Mouse (Mus musculus): ENCODE results near the gene Ttll2. TPM values are rescaled to one million over a fixed set of nuclear protein-coding genes. Genes with fewer than 3 reads are reported as not detected.

The Ttll2 gene
- not detected for polyA plus RNA-seq (2015; fragmentation: Illumina TruSeq; extraction: RNeasy Lipid Tissue Mini Kit (QIAGEN cat#74804); ENCODE audit: low read depth, low replicate concordance)

DNA sequence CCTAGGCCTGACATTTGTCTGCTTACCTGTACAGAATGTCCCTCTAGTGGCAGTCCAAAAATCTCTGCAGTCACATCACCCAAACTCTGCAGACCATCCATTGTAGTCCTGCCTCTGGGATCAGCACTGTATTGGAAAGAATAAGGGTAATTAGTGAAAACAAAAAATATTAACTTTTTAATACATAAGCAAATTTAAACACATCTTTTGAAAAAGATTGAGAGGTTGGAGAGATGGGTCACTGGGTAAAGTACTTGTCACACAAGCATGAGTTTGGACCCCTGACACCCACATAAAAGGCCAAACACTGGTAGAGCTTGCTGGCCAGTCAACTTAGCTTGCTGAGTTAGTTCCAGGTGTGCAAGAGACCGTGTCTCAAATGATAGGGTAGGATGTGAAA, at the start of gene Ttll2:
TSS of gene Ttll2 (minus strand) at position 101 of the 400 bp plus-strand sequence.

DNA sequence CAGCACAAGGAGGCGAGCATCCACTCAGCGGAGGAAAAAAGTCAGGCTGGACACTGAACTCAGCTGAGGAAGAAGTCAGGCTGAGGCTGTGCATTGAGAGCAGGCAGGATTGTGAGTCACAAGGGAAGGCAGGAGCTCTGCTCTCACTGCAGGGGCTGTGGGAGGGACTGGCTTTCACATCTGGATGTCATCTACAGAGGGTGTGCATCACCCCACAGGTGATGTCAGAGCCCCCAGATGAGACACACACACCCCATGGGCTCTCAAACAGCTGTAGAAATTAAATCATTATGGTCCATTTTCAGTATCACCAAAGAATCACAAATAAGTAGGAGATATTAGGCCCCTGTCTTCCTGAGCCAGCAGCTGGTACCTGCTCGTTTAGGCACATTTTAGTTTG, 32.9 kb upstream of the Ttll2 start, which contains the start of gene Unc93a2:
TSS of gene Unc93a2 (minus strand) at position 101 of the 400 bp plus-strand sequence.

DNA sequence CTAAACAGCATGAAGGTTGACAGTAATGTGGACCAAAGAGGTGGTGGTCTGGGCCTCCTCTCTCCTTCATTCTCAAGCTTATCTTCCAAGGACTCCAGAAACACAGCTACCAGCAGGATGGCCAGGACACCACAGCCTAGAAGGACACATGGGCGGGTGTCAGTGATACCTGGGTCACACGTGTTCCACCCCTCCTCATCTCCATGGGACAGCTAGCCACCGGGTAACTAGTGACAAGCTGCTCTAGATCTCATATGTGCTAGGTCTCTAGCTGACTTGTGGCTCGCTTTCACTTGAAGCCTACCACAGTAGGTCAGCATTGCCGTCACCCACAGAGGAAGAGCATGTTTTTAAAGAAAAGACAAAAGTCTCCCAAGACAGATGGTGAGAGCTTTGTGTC, 19.4 kb upstream of the Ttll2 start, which contains the start of gene Gm49630:
TSS of gene Gm49630 (minus strand) at position 101 of the 400 bp plus-strand sequence.

DNA sequence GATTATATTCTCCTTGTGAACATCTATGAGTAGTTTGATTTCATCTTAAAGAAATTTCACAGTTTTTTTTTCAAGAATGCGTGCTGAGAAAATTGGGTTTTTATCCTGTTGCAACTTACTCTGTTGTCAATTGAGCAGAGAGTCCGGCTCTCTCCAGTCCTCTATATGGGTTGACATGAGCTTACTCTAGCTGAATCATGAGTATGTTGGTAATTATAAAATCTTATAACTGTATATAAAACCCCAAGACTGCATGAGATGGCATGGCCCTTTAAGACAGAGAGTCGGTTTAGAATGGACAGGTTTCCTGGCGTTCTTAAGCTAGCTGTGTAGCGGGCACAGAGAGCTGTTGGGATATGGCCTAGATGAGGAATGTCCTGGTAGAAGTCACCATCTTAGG, 28.1 kb downstream of the Ttll2 start, which contains the start of gene Tcp10a:
TSS of gene Tcp10a (plus strand) at position 301 of the 400 bp plus-strand sequence.

Other genes with a start within 250 kb of the Ttll2 start
- 37.3 TPM for gene Rps6ka2, start 182.6 kb downstream of the Ttll2 start, polyA plus RNA-seq (2015; fragmentation: Illumina TruSeq; extraction: RNeasy Lipid Tissue Mini Kit (QIAGEN cat#74804); ENCODE audit: low read depth, low replicate concordance)
- gene Tcp10a, start 28.1 kb downstream of the Ttll2 start, polyA plus RNA-seq (2015; fragmentation: Illumina TruSeq; extraction: RNeasy Lipid Tissue Mini Kit (QIAGEN cat#74804); ENCODE audit: low read depth, low replicate concordance), result not detected
- not detected for gene Gm49630, start 19.3 kb upstream of the Ttll2 start, polyA plus RNA-seq (2015; fragmentation: Illumina TruSeq; extraction: RNeasy Lipid Tissue Mini Kit (QIAGEN cat#74804); ENCODE audit: low read depth, low replicate concordance)
- not detected for gene Unc93a2, start 32.8 kb upstream of the Ttll2 start, polyA plus RNA-seq (2015; fragmentation: Illumina TruSeq; extraction: RNeasy Lipid Tissue Mini Kit (QIAGEN cat#74804); ENCODE audit: low read depth, low replicate concordance)